Mouse (Mus musculus) neural tube, embryonic 12.5 days (tissue): ENCODE data around the gene Ppm1a. TPM values are rescaled to one million over a fixed set of nuclear protein-coding genes. Genes with fewer than 3 reads are reported as not detected.

Experiments used
- ATAC-seq: fragments of 200-750 bp; cut with Nextera tagmentation; 2 replicates; pipeline ENCODE4 v1.8.0; 2017; ENCODE audit warnings: low read depth, mild to moderate bottlenecking, moderate TSS enrichment, moderate library complexity; ENCODE audit not compliant: low FRiP score
- H3K27ac ChIP-seq: fragments of 300-500 bp; sonication (generic); 2 replicates; pipeline ENCODE4 v1.5.1; 2016
- H3K27me3 ChIP-seq: fragments of 300-500 bp; sonication (generic); replicated peaks from 2 replicates; pipeline ENCODE4 v1.6.1; 2016; ENCODE audit warnings: mild to moderate bottlenecking
- H3K36me3 ChIP-seq: fragments of 300-500 bp; sonication (generic); 2 replicates; pipeline ENCODE4 v1.6.1; 2016; ENCODE audit warnings: mild to moderate bottlenecking
- H3K4me1 ChIP-seq: fragments of 300-500 bp; sonication (generic); 2 replicates; pipeline ENCODE4 v1.6.1; 2016
- H3K4me2 ChIP-seq: fragments of 300-500 bp; sonication (generic); replicated peaks from 2 replicates; pipeline ENCODE4 v1.6.1; 2016; ENCODE audit warnings: mild to moderate bottlenecking
- H3K4me3 ChIP-seq: fragments of 300-500 bp; sonication (generic); 2 replicates; pipeline ENCODE4 v1.5.1; 2016
- H3K9ac ChIP-seq: fragments of 300-500 bp; sonication (generic); 2 replicates; pipeline ENCODE4 v1.6.1; 2016; ENCODE audit warnings: mild to moderate bottlenecking
- H3K9me3 ChIP-seq: fragments of 300-500 bp; sonication (generic); 2 replicates; pipeline ENCODE4 v1.6.1; 2016; ENCODE audit warnings: mild to moderate bottlenecking
- WGBS: fragments of 180-500 bp; shearing (Covaris S2); methylation state at CpG from one replicate; pipeline ENCODE4 v1.1.7; 2016; 5-methylcytosine and 5-hydroxymethylcytosine counted together
- polyA plus RNA-seq: library from polyadenylated mRNA; unstranded; fragments of >200 nt; fragmentation: Nextera tagmentation; extraction: Ambion mirVana; gene quantifications from 2 replicates; pipeline ENCODE4 v1.2.1, GENCODE M21; 2016

Gene Ppm1a
- 83.1 and 88.1 TPM in 2 replicates for polyA plus RNA-seq

GRCm38 (mm10) chr12:72757086-72757485, at the start of gene Ppm1a:
Gene Ppm1a, plus strand, starts transcription at chr12:72757455.
- ATAC-seq, result no peak
- no peaks in the 10 kb centered on the region for H3K9me3 ChIP-seq
- H3K36me3 ChIP-seq, result no peaks in the 10 kb centered on the region
- 20% methylated on average over 4 of the region's 4 CpGs for WGBS
- no peak within 1 kb of the TSS for H3K9ac ChIP-seq
- H3K27me3 ChIP-seq, result no peaks in the 10 kb centered on the region
- no peak within 1 kb of the TSS for H3K4me3 ChIP-seq
- no peak within 1 kb of the TSS for H3K27ac ChIP-seq
- H3K4me1 ChIP-seq, result peaks cover 10% of the 10 kb centered on the region; the same call in 1 of the 2 replicates
- no peak within 1 kb of the TSS for H3K4me2 ChIP-seq

GRCm38 (mm10) chr12:72709981-72710380, 47.3 kb upstream of the Ppm1a start:
- Histone ChIP-seq H3K9ac (no peak overlapping the region), H3K4me1 (no peaks in the 10 kb centered on the region), H3K36me3 (no peaks in the 10 kb centered on the region), H3K9me3 (no peaks in the 10 kb centered on the region), H3K27ac (no peak overlapping the region), H3K4me3 (no peak overlapping the region), H3K27me3 (no peaks in the 10 kb centered on the region), H3K4me2 (no peak overlapping the region)
- 87% methylated on average over 3 of the region's 3 CpGs for WGBS
- ATAC-seq, result no peak

GRCm38 (mm10) chr12:72714896-72715295, 42.4 kb upstream of the Ppm1a start:
- H3K4me2 ChIP-seq, result no peak overlapping the region
- no peaks in the 10 kb centered on the region for H3K27me3 ChIP-seq
- no peaks in the 10 kb centered on the region for H3K36me3 ChIP-seq
- H3K9ac ChIP-seq, result no peak overlapping the region
- 88% methylated on average over 2 of the region's 2 CpGs for WGBS
- H3K9me3 ChIP-seq, result no peaks in the 10 kb centered on the region
- H3K4me3 ChIP-seq, result no peak overlapping the region
- ATAC-seq, result no peak
- H3K27ac ChIP-seq, result no peak overlapping the region
- no peaks in the 10 kb centered on the region for H3K4me1 ChIP-seq

- no peak overlapping the region for H3K27ac ChIP-seq
- no peak for ATAC-seq
These were observed 41.4 kb upstream of the Ppm1a start for GRCm38 (mm10) chr12:72715846-72716245.

GRCm38 (mm10) chr12:72719046-72719445, 38.2 kb upstream of the Ppm1a start:
- Histone ChIP-seq H3K36me3 (no peaks in the 10 kb centered on the region), H3K4me3 (no peak overlapping the region), H3K27me3 (no peaks in the 10 kb centered on the region), H3K4me1 (no peaks in the 10 kb centered on the region), H3K9ac (no peak overlapping the region), H3K4me2 (no peak overlapping the region), H3K9me3 (no peaks in the 10 kb centered on the region), H3K27ac (no peak overlapping the region)
- 89% methylated on average over 2 of the region's 2 CpGs for WGBS
- ATAC-seq, result no peak

More at GRCm38 (mm10) chr12:72715846-72716245, 41.4 kb upstream of the Ppm1a start:
- Histone ChIP-seq H3K36me3 (no peaks in the 10 kb centered on the region), H3K4me1 (no peaks in the 10 kb centered on the region), H3K9me3 (no peaks in the 10 kb centered on the region), H3K4me3 (no peak overlapping the region), H3K9ac (no peak overlapping the region), H3K4me2 (no peak overlapping the region), H3K27me3 (no peaks in the 10 kb centered on the region)
- WGBS, result 92% methylated on average over 9 of the region's 9 CpGs

GRCm38 (mm10) chr12:72719452-72720087, 37.7 kb upstream of the Ppm1a start:
- no peak overlapping the region for H3K27ac ChIP-seq
- no peaks in the 10 kb centered on the region for H3K4me1 ChIP-seq
- H3K4me3 ChIP-seq, result no peak overlapping the region
- whole genome bisulfite sequencing, result 87% methylated on average over 11 of the region's 11 CpGs
- no peak overlapping the region for H3K4me2 ChIP-seq
- no peaks in the 10 kb centered on the region for H3K36me3 ChIP-seq
- H3K27me3 ChIP-seq, result no peaks in the 10 kb centered on the region
- no peaks in the 10 kb centered on the region for H3K9me3 ChIP-seq
- no peak for ATAC-seq
- no peak overlapping the region for H3K9ac ChIP-seq

- ATAC-seq, result no peak
- Histone ChIP-seq H3K4me1 (no peaks in the 10 kb centered on the region), H3K36me3 (no peaks in the 10 kb centered on the region), H3K9ac (no peak overlapping the region), H3K27ac (no peak overlapping the region), H3K4me3 (no peak overlapping the region), H3K27me3 (no peaks in the 10 kb centered on the region), H3K9me3 (no peaks in the 10 kb centered on the region), H3K4me2 (no peak overlapping the region)
- 86% methylated on average over 5 of the region's 5 CpGs for WGBS
These were observed 35.5 kb upstream of the Ppm1a start for GRCm38 (mm10) chr12:72721710-72722109.

GRCm38 (mm10) chr12:72723965-72724364, 33.3 kb upstream of the Ppm1a start:
- 55% methylated on average over 3 of the region's 3 CpGs for WGBS

GRCm38 (mm10) chr12:72727021-72727420, 30.2 kb upstream of the Ppm1a start:
- Histone ChIP-seq H3K4me3 (no peak overlapping the region), H3K27me3 (no peaks in the 10 kb centered on the region), H3K4me1 (no peaks in the 10 kb centered on the region), H3K4me2 (no peak overlapping the region), H3K9ac (no peak overlapping the region), H3K36me3 (no peaks in the 10 kb centered on the region), H3K9me3 (no peaks in the 10 kb centered on the region), H3K27ac (no peak overlapping the region)
- ATAC-seq, result no peak
- 88% methylated on average over 8 of the region's 8 CpGs for WGBS

More at GRCm38 (mm10) chr12:72723965-72724364, 33.3 kb upstream of the Ppm1a start:
- Histone ChIP-seq H3K4me1 (no peaks in the 10 kb centered on the region), H3K36me3 (no peaks in the 10 kb centered on the region), H3K4me3 (no peak overlapping the region), H3K4me2 (no peak overlapping the region), H3K9ac (no peak overlapping the region), H3K27ac (no peak overlapping the region), H3K9me3 (no peaks in the 10 kb centered on the region), H3K27me3 (no peaks in the 10 kb centered on the region)
- ATAC-seq, result no peak

GRCm38 (mm10) chr12:72727611-72728010, 29.6 kb upstream of the Ppm1a start:
- Histone ChIP-seq H3K9ac (no peak overlapping the region), H3K36me3 (no peaks in the 10 kb centered on the region), H3K4me2 (no peak overlapping the region), H3K27me3 (no peaks in the 10 kb centered on the region), H3K9me3 (no peaks in the 10 kb centered on the region), H3K27ac (no peak overlapping the region), H3K4me3 (no peak overlapping the region), H3K4me1 (no peaks in the 10 kb centered on the region)
- no peak for ATAC-seq
- 83% methylated on average over 5 of the region's 5 CpGs for WGBS

- no peaks in the 10 kb centered on the region for H3K9me3 ChIP-seq
- no peak overlapping the region for H3K9ac ChIP-seq
- WGBS, result 37% methylated on average over 2 of the region's 2 CpGs
- no peak for ATAC-seq
- H3K4me1 ChIP-seq, result no peaks in the 10 kb centered on the region
- H3K36me3 ChIP-seq, result no peaks in the 10 kb centered on the region
- no peak overlapping the region for H3K4me3 ChIP-seq
- no peak overlapping the region for H3K4me2 ChIP-seq
- no peaks in the 10 kb centered on the region for H3K27me3 ChIP-seq
- H3K27ac ChIP-seq, result no peak overlapping the region
These were observed 23.1 kb upstream of the Ppm1a start for GRCm38 (mm10) chr12:72734112-72734511.

GRCm38 (mm10) chr12:72741176-72741575, 16.1 kb upstream of the Ppm1a start:
- Histone ChIP-seq H3K9me3 (no peaks in the 10 kb centered on the region), H3K9ac (no peak overlapping the region), H3K36me3 (no peaks in the 10 kb centered on the region), H3K27me3 (no peaks in the 10 kb centered on the region), H3K27ac (no peak overlapping the region), H3K4me1 (no peaks in the 10 kb centered on the region), H3K4me2 (no peak overlapping the region), H3K4me3 (no peak overlapping the region)
- WGBS, result 62% methylated on average over 6 of the region's 6 CpGs
- ATAC-seq, result no peak

GRCm38 (mm10) chr12:72744803-72745360, 12.4 kb upstream of the Ppm1a start:
- Histone ChIP-seq H3K27ac (no peak overlapping the region), H3K4me1 (no peaks in the 10 kb centered on the region), H3K4me3 (no peak overlapping the region), H3K9ac (no peak overlapping the region), H3K36me3 (no peaks in the 10 kb centered on the region), H3K4me2 (no peak overlapping the region), H3K27me3 (no peaks in the 10 kb centered on the region), H3K9me3 (no peaks in the 10 kb centered on the region)
- 59% methylated on average over 9 of the region's 9 CpGs for WGBS
- no peak for ATAC-seq
